Mouse (Mus musculus): ENCODE measurements at regions not wholly inside any gene's neighbourhood (a gene's known extent, or its start where the extent isn't known, plus 50 kb on each side); places are given as distances from the start of the nearest gene placed in this dataset.

- H3K27me3 ChIP-seq (ENCODE audit: control insufficient read depth, insufficient read depth, low read length): no peaks in the 10 kb centered on the region
- DNase-seq (ENCODE audit: low read depth in 1 of 2, low spot score in 2 of 2): no peak
- WGBS: 59% methylated on average over 5 of the region's 5 CpGs
- no peak overlapping the region for H3K27ac ChIP-seq (ENCODE audit: insufficient read depth, low read length)
- no peaks in the 10 kb centered on the region for H3K36me3 ChIP-seq (ENCODE audit: control insufficient read depth, insufficient read depth, low read length)
- no peak overlapping the region for H3K4me3 ChIP-seq (ENCODE audit: extremely low read depth, insufficient read depth, insufficient read length)
- TF ChIP-seq CTCF (IDR thresholded peaks at IDR 0.05; ENCODE audit: extremely low read depth, insufficient read depth, insufficient read length, insufficient replicate concordance) (no peak), POLR2A (IDR thresholded peaks at IDR 0.05; ENCODE audit: low read depth, low read length) (no peak)
- no peaks in the 10 kb centered on the region for H3K4me1 ChIP-seq (ENCODE audit: control insufficient read depth, insufficient read depth, insufficient read length)
These were observed 620.2 kb downstream of the Rab28 start for GRCm38 (mm10) chr5:41087773-41088172.

DNA sequence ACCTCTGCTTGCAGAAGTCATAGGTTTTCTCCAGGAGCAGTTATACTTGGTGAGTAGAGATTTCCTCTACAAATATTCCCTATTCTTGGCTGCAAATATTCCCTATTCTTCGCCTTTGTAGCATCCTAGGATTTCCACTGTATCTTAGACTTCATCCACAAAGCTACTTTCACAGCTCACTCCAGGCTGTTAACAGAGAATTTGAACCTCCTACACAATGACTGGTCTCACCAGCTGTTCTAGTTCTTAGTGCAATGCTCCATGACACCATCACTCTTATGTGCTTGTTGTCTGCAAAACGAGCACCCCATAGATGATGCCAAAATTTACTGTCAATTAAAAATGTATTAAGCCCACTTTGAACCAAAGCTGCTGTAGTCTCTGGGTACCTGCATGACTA is 631.5 kb downstream of the Rab28 start:
- Histone ChIP-seq H3K4me3 (ENCODE audit: extremely low read depth, insufficient read depth, insufficient read length) (no peak overlapping the region), H3K27ac (ENCODE audit: insufficient read depth, low read length) (no peak overlapping the region), H3K4me1 (ENCODE audit: control insufficient read depth, insufficient read depth, insufficient read length) (no peaks in the 10 kb centered on the region), H3K27me3 (ENCODE audit: control insufficient read depth, insufficient read depth, low read length) (no peaks in the 10 kb centered on the region), H3K36me3 (ENCODE audit: control insufficient read depth, insufficient read depth, low read length) (no peaks in the 10 kb centered on the region)
- TF ChIP-seq POLR2A (IDR thresholded peaks at IDR 0.05; ENCODE audit: low read depth, low read length): no peak
- TF ChIP-seq CTCF (IDR thresholded peaks at IDR 0.05; ENCODE audit: extremely low read depth, insufficient read depth, insufficient read length, insufficient replicate concordance): no peak
- 71% methylated on average over 2 of the region's 2 CpGs for WGBS
- DNase-seq (ENCODE audit: low read depth in 1 of 2, low spot score in 2 of 2): no peak

DNA sequence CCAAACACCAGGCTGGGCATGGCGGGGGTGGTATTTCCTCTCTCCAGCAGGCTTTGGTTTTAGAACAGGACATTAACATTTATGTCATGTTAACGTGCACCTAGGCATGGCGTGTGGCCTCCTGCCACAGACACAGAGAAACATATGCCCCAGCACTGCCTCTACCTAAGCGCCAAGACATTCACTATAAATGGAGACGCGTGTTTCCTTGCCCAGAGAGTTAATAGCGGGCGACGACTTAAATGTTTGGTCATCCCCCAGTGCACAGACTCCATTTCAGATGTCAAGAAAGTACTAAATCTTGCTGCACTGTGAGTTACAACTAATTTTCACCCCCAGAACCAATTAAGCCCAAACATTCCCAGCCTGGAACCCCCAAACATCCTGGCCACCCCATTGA is 646.3 kb downstream of the Rab28 start:
- 82% methylated on average over 9 of the region's 9 CpGs for WGBS
- H3K4me1 ChIP-seq (ENCODE audit: control insufficient read depth, insufficient read depth, insufficient read length): no peaks in the 10 kb centered on the region
- no peak overlapping the region for H3K4me3 ChIP-seq (ENCODE audit: extremely low read depth, insufficient read depth, insufficient read length)
- TF ChIP-seq CTCF (IDR thresholded peaks at IDR 0.05; ENCODE audit: extremely low read depth, insufficient read depth, insufficient read length, insufficient replicate concordance) (no peak), POLR2A (IDR thresholded peaks at IDR 0.05; ENCODE audit: low read depth, low read length) (no peak)
- H3K27ac ChIP-seq (ENCODE audit: insufficient read depth, low read length): no peak overlapping the region
- DNase-seq (ENCODE audit: low read depth in 1 of 2, low spot score in 2 of 2): no peak
- H3K27me3 ChIP-seq (ENCODE audit: control insufficient read depth, insufficient read depth, low read length): no peaks in the 10 kb centered on the region
- no peaks in the 10 kb centered on the region for H3K36me3 ChIP-seq (ENCODE audit: control insufficient read depth, insufficient read depth, low read length)

DNA sequence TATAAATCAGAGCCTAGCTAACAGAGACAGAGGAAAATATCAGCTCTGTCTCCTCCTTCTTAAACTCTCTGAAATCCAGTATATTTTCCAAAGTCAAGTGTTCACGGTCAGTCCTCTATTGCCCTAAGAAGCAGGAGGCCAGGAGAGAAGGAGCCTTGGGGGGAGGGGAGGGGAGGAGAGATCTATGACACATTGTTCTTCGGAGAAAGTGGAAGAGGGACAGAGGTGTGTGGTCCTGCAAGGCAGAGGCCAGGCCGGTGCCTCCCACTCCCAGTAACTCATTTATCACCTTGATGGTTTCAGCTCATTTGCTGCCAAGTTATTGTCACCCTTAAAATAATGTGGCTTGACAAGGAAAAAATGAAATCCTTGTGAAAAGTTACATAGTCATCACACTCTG is 646.7 kb downstream of the Rab28 start:
- 64% methylated on average over 3 of the region's 3 CpGs for WGBS
- Histone ChIP-seq H3K4me3 (ENCODE audit: extremely low read depth, insufficient read depth, insufficient read length) (no peak overlapping the region), H3K27ac (ENCODE audit: insufficient read depth, low read length) (no peak overlapping the region), H3K36me3 (ENCODE audit: control insufficient read depth, insufficient read depth, low read length) (no peaks in the 10 kb centered on the region), H3K27me3 (ENCODE audit: control insufficient read depth, insufficient read depth, low read length) (no peaks in the 10 kb centered on the region), H3K4me1 (ENCODE audit: control insufficient read depth, insufficient read depth, insufficient read length) (no peaks in the 10 kb centered on the region)
- DNase-seq (ENCODE audit: low read depth in 1 of 2, low spot score in 2 of 2): no peak
- TF ChIP-seq CTCF (IDR thresholded peaks at IDR 0.05; ENCODE audit: extremely low read depth, insufficient read depth, insufficient read length, insufficient replicate concordance): no peak
- no peak for TF ChIP-seq POLR2A (IDR thresholded peaks at IDR 0.05; ENCODE audit: low read depth, low read length)

DNA sequence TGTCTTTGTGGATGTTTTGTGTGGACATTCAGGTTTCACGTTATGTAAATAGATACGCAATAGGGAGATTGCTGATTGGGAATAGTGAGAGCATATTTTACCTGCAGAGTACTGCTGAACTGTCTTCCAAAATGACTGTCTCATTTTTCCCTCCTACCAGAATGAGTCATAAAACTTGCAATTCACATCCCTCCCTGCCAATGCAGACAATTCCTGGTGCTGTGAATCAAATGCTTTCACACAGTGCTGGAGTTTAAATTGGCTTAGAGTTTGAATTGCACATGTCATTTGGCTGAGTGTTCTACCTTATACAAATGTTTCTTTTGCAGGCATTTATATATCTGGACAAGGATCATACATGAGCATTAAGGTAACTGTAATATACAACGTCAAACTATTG is 649.9 kb downstream of the Rab28 start:
- 88% methylated on average over 3 of the region's 3 CpGs for WGBS
- TF ChIP-seq CTCF (IDR thresholded peaks at IDR 0.05; ENCODE audit: extremely low read depth, insufficient read depth, insufficient read length, insufficient replicate concordance) (no peak), POLR2A (IDR thresholded peaks at IDR 0.05; ENCODE audit: low read depth, low read length) (no peak)
- Histone ChIP-seq H3K27ac (ENCODE audit: insufficient read depth, low read length) (no peak overlapping the region), H3K27me3 (ENCODE audit: control insufficient read depth, insufficient read depth, low read length) (no peaks in the 10 kb centered on the region), H3K4me1 (ENCODE audit: control insufficient read depth, insufficient read depth, insufficient read length) (no peaks in the 10 kb centered on the region), H3K36me3 (ENCODE audit: control insufficient read depth, insufficient read depth, low read length) (no peaks in the 10 kb centered on the region), H3K4me3 (ENCODE audit: extremely low read depth, insufficient read depth, insufficient read length) (no peak overlapping the region)
- DNase-seq (ENCODE audit: low read depth in 1 of 2, low spot score in 2 of 2): no peak

- H3K4me1 ChIP-seq (ENCODE audit: control insufficient read depth, insufficient read depth, insufficient read length): no peaks in the 10 kb centered on the region
- TF ChIP-seq POLR2A (IDR thresholded peaks at IDR 0.05; ENCODE audit: low read depth, low read length) (no peak), CTCF (IDR thresholded peaks at IDR 0.05; ENCODE audit: extremely low read depth, insufficient read depth, insufficient read length, insufficient replicate concordance) (no peak)
- no peaks in the 10 kb centered on the region for H3K27me3 ChIP-seq (ENCODE audit: control insufficient read depth, insufficient read depth, low read length)
- no peaks in the 10 kb centered on the region for H3K36me3 ChIP-seq (ENCODE audit: control insufficient read depth, insufficient read depth, low read length)
- no peak overlapping the region for H3K4me3 ChIP-seq (ENCODE audit: extremely low read depth, insufficient read depth, insufficient read length)
- DNase-seq (ENCODE audit: low read depth in 1 of 2, low spot score in 2 of 2): no peak
- 33% methylated on average over 4 of the region's 4 CpGs for WGBS
- no peak overlapping the region for H3K27ac ChIP-seq (ENCODE audit: insufficient read depth, low read length)
These were observed 656.0 kb downstream of the Rab28 start for GRCm38 (mm10) chr5:41051948-41052347.

GRCm38 (mm10) chr5:41048515-41048914 is 659.4 kb downstream of the Rab28 start:
- H3K4me3 ChIP-seq (ENCODE audit: extremely low read depth, insufficient read depth, insufficient read length): no peak overlapping the region
- no peak for DNase-seq (ENCODE audit: low read depth in 1 of 2, low spot score in 2 of 2)
- TF ChIP-seq POLR2A (IDR thresholded peaks at IDR 0.05; ENCODE audit: low read depth, low read length): no peak
- TF ChIP-seq CTCF (IDR thresholded peaks at IDR 0.05; ENCODE audit: extremely low read depth, insufficient read depth, insufficient read length, insufficient replicate concordance): no peak
- no peaks in the 10 kb centered on the region for H3K27me3 ChIP-seq (ENCODE audit: control insufficient read depth, insufficient read depth, low read length)
- no peak overlapping the region for H3K27ac ChIP-seq (ENCODE audit: insufficient read depth, low read length)
- H3K36me3 ChIP-seq (ENCODE audit: control insufficient read depth, insufficient read depth, low read length): no peaks in the 10 kb centered on the region
- H3K4me1 ChIP-seq (ENCODE audit: control insufficient read depth, insufficient read depth, insufficient read length): no peaks in the 10 kb centered on the region
- 39% methylated on average over 1 of the region's 1 CpGs for whole genome bisulfite sequencing
